Mouse (Mus musculus) kidney, adult 10 weeks (tissue): Measurements from ENCODE around the gene Kcna6. TPM values are rescaled to one million over a fixed set of nuclear protein-coding genes. Genes with fewer than 3 reads are reported as not detected.

ENCODE experiments used
- polyA plus RNA-seq: library from polyadenylated mRNA; stranded (reverse); fragments of 350-450 nt; fragmentation: Illumina TruSeq; extraction: RNeasy Lipid Tissue Mini Kit (QIAGEN cat#74804); gene quantifications from one replicate; pipeline ENCODE4 v1.2.3, GENCODE M21; 2014; ENCODE audit warnings: low read depth, low replicate concordance

Kcna6 gene
- polyA plus RNA-seq, result 0.28 TPM

DNA sequence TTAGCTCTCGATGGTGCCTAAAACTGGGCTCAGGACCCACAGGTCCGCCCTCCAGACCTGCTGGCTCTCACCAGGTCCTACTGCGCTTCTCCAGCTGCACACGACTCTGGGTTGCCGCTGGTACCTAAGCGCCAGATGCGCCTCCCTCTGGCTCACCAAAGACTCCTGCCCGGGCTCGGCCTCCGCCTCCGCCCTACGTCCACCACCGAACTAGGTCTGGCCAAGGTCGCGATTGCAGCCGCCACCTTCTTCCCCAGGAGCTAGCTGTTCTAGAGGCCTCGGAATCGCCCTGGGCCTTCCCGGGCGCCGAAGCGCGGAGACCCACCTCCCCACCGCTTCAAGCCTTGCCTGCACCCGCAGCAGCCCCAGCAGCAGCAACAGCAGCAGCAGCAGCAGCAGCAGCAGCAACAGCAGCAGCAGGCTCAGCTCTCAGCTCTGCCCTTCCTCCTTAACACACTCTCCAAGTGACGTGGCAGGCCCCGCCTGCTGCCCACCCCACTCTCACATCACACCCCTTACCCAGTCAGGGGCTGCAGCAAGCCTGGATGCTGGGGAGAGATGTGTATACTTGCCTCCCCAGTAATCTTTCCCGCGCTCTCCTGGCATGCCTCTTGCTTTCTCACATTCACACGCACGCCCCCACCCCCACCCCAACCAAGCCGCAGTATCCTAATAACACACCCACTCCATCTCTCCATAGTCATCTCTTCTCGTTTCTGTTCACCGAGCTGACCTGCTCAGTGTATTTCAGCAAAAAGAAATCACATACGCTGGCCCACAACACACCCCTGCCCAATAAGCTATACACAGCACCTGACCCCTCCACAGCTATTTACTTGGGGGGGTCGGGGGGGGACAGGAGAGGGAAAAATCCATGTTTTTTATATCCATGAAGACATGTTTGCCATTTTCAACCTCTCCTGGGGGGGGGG lies at the start of gene Kcna6:
Kcna6 (minus strand) TSS at position 464 of the 932 bp plus-strand sequence.

Other genes starting within 250 kb of the Kcna6 start
- 1.6 TPM for gene Kcna5, start 205.3 kb downstream of the Kcna6 start, polyA plus RNA-seq
- gene Kcna1, start 94.3 kb downstream of the Kcna6 start, polyA plus RNA-seq, result 0.32 TPM
- gene Ndufa9, start 108.5 kb upstream of the Kcna6 start, polyA plus RNA-seq, result 237 TPM
- not detected for gene Akap3, start 112.4 kb upstream of the Kcna6 start, polyA plus RNA-seq
- gene Dyrk4, start 181.2 kb upstream of the Kcna6 start, polyA plus RNA-seq, result not detected
- gene Rad51ap1, start 198.9 kb upstream of the Kcna6 start, polyA plus RNA-seq, result 0.73 TPM
- gene D6Wsu163e, start 199.3 kb upstream of the Kcna6 start, polyA plus RNA-seq, result 29.3 TPM